Mouse (Mus musculus): ENCODE measurements around the gene Per3. TPM values are rescaled to one million over a fixed set of nuclear protein-coding genes. Genes with fewer than 3 reads are reported as not detected.
A peak's percentile ranks its signal among the peaks of the same experiment; 100 is the strongest.

Per3 gene
- polyA plus RNA-seq (2015; fragmentation: Nextera tagmentation; extraction: Ambion mirVana), result 2.9 and 3.0 TPM in 2 replicates

- Histone ChIP-seq H3K4me3 (replicated peaks) (peak within 1 kb of the TSS; percentile 50), H3K27ac (peak within 1 kb of the TSS; percentile 9; the same call in 1 of the 2 replicates), H3K36me3 (peaks cover 27% of the 10 kb centered on the region), H3K27me3 (peaks cover 17% of the 10 kb centered on the region), H3K9me3 (no peaks in the 10 kb centered on the region), H3K9ac (replicated peaks) (peak within 1 kb of the TSS; percentile 56), H3K4me2 (replicated peaks) (peak within 1 kb of the TSS; percentile 77), H3K4me1 (replicated peaks) (peaks cover 15% of the 10 kb centered on the region)
- WGBS, result under 1% methylated on average over 79 of the region's 79 CpGs
- peak; percentile 98 for ATAC-seq
Observed at GRCm38 (mm10) chr4:151044037-151044943, at the start of gene Per3. Per3 (minus strand) TSS chr4:151044665.

GRCm38 (mm10) chr4:151089270-151089669 is 44.8 kb upstream of the Per3 start, which contains the start of gene Gm13090:
Gm13090 (plus strand) TSS chr4:151089570.
- no peak for ATAC-seq
- Histone ChIP-seq H3K9ac (replicated peaks) (no peak within 1 kb of the TSS), H3K36me3 (peaks cover 57% of the 10 kb centered on the region), H3K4me1 (replicated peaks) (peaks cover 30% of the 10 kb centered on the region), H3K27ac (0 out of 2 replicates have a peak within 1 kb of the TSS, but pooled peaks have one; percentile 7), H3K4me2 (replicated peaks) (no peak within 1 kb of the TSS), H3K27me3 (no peaks in the 10 kb centered on the region), H3K9me3 (no peaks in the 10 kb centered on the region), H3K4me3 (replicated peaks) (no peak within 1 kb of the TSS)
- WGBS, result 91% methylated on average over 7 of the region's 7 CpGs

DNA sequence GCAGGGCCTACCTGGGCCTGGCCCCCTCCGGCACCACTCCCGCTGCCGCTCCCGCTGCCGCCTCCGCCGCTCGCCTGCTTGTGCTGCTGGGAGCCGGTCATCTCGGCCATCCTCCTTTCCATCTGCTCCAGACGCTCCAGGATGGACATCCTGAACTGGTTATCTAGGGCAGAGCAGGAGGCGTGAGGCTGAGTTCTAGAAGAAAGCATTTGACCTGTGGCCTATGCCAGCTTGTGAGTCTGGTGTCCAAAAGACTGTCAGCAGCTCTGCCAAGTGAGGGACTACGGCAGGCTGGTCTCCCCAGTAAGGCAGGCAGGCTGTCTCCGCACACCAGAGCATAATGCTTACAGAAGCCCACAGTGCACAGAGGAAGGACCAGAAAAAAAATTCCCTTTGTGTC is 44.4 kb upstream of the Per3 start:
- Histone ChIP-seq H3K9ac (replicated peaks) (no peak overlapping the region), H3K27ac (no peak overlapping the region), H3K36me3 (peaks cover 57% of the 10 kb centered on the region), H3K4me3 (replicated peaks) (no peak overlapping the region), H3K9me3 (no peaks in the 10 kb centered on the region), H3K4me1 (replicated peaks) (peaks cover 30% of the 10 kb centered on the region), H3K27me3 (no peaks in the 10 kb centered on the region), H3K4me2 (replicated peaks) (no peak overlapping the region)
- 96% methylated on average over 14 of the region's 14 CpGs for WGBS
- no peak for ATAC-seq

- Histone ChIP-seq H3K27me3 (no peaks in the 10 kb centered on the region), H3K9ac (replicated peaks) (no peak overlapping the region), H3K36me3 (peaks cover 67% of the 10 kb centered on the region), H3K4me3 (replicated peaks) (no peak overlapping the region), H3K9me3 (no peaks in the 10 kb centered on the region), H3K4me2 (replicated peaks) (no peak overlapping the region), H3K27ac (no peak overlapping the region), H3K4me1 (replicated peaks) (peaks cover 30% of the 10 kb centered on the region)
- no peak for ATAC-seq
- WGBS, result 97% methylated on average over 1 of the region's 1 CpGs
Observed at GRCm38 (mm10) chr4:151087358-151087757, 42.9 kb upstream of the Per3 start.

DNA sequence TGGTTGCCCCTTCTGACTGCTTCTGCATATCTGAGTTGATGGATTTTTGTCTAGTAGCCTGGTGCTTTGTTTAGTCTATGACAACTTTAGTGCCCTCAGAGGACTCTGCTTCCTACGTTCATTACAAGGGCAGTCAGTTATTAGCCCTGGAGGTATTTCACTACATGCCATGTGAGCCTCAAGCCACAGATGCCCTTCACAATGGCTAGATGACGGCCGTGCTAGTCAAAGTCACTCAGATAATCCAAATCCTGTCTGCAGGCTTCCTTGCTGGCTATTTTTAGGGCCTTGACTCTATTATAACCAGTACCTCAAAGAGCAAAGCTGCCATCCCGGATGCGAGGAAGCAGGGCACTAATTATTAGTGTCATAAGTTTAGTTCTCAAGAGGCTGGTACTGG is 38.6 kb upstream of the Per3 start:
- H3K36me3 ChIP-seq, result peaks cover 97% of the 10 kb centered on the region
- no peak overlapping the region for H3K4me2 ChIP-seq (replicated peaks)
- H3K9ac ChIP-seq (replicated peaks), result no peak overlapping the region
- WGBS, result 74% methylated on average over 5 of the region's 5 CpGs
- ATAC-seq, result no peak
- H3K27me3 ChIP-seq, result no peaks in the 10 kb centered on the region
- no peak overlapping the region for H3K4me3 ChIP-seq (replicated peaks)
- H3K9me3 ChIP-seq, result no peaks in the 10 kb centered on the region
- H3K4me1 ChIP-seq (replicated peaks), result no peaks in the 10 kb centered on the region
- H3K27ac ChIP-seq, result no peak overlapping the region

- no peak for ATAC-seq
- Histone ChIP-seq H3K27me3 (no peaks in the 10 kb centered on the region), H3K4me2 (replicated peaks) (no peak overlapping the region), H3K4me3 (replicated peaks) (no peak overlapping the region), H3K4me1 (replicated peaks) (no peaks in the 10 kb centered on the region), H3K9ac (replicated peaks) (no peak overlapping the region), H3K9me3 (no peaks in the 10 kb centered on the region), H3K36me3 (peaks cover 97% of the 10 kb centered on the region), H3K27ac (no peak overlapping the region)
- 94% methylated on average over 13 of the region's 13 CpGs for WGBS
Observed at GRCm38 (mm10) chr4:151081977-151082376, 37.5 kb upstream of the Per3 start.

GRCm38 (mm10) chr4:151081355-151081754 is 36.9 kb upstream of the Per3 start:
- Histone ChIP-seq H3K4me3 (replicated peaks) (no peak overlapping the region), H3K4me1 (replicated peaks) (no peaks in the 10 kb centered on the region), H3K27me3 (no peaks in the 10 kb centered on the region), H3K36me3 (peaks cover 99% of the 10 kb centered on the region), H3K9ac (replicated peaks) (no peak overlapping the region), H3K27ac (no peak overlapping the region), H3K9me3 (no peaks in the 10 kb centered on the region), H3K4me2 (replicated peaks) (no peak overlapping the region)
- no peak for ATAC-seq
- WGBS, result 92% methylated on average over 2 of the region's 2 CpGs

DNA sequence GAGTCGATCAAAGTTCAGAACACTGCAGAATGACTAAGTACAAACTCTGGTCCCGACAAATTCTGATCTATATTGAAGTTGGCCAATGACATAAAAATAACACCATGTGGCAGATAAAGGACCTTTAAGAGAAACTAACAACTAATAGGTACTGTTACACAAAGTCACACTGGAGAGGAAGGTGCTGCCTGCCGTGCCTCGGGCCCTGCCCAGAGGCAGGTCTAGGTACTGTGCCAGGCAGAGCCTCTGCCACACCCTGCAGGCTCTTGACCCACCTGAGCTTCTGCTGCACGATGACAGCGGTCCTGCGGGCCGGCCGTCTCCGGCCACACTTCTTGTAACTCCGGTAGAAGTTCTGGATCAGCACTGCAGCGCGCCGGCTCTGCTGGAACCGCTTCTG is 30.4 kb upstream of the Per3 start:
- no peak overlapping the region for H3K4me2 ChIP-seq (replicated peaks)
- no peak overlapping the region for H3K27ac ChIP-seq
- H3K27me3 ChIP-seq, result no peaks in the 10 kb centered on the region
- no peak for ATAC-seq
- H3K36me3 ChIP-seq, result peaks cover 98% of the 10 kb centered on the region
- H3K9me3 ChIP-seq, result no peaks in the 10 kb centered on the region
- 96% methylated on average over 15 of the region's 15 CpGs for WGBS
- no peaks in the 10 kb centered on the region for H3K4me1 ChIP-seq (replicated peaks)
- no peak overlapping the region for H3K4me3 ChIP-seq (replicated peaks)
- H3K9ac ChIP-seq (replicated peaks), result no peak overlapping the region

GRCm38 (mm10) chr4:151073108-151073744 is 28.8 kb upstream of the Per3 start:
- Histone ChIP-seq H3K27me3 (no peaks in the 10 kb centered on the region), H3K4me2 (replicated peaks) (no peak overlapping the region), H3K4me1 (replicated peaks) (no peaks in the 10 kb centered on the region), H3K9me3 (no peaks in the 10 kb centered on the region), H3K36me3 (peaks cover 97% of the 10 kb centered on the region), H3K27ac (no peak overlapping the region), H3K9ac (replicated peaks) (no peak overlapping the region), H3K4me3 (replicated peaks) (no peak overlapping the region)
- WGBS, result 57% methylated on average over 13 of the region's 13 CpGs
- peak; percentile 77 for ATAC-seq

DNA sequence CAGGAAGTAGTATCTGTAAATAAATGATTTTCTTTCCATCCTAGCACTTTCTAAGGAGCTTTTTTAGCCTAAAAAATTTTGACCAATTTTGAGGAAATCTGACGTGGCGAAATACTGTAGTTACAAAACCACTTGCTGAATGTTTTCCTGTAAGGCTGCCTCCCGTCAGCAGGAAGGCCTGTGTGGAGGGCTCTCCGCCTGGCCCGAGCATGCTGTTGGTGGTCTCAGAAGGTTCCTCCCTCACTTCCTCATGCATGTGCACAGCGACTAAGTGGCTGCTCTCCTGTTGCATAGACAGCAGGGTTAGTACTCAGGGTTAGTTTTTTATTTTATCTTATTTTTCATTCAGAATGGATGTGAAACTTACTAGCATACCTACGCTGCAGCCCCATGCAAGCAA is 26.5 kb upstream of the Per3 start:
- Histone ChIP-seq H3K4me1 (replicated peaks) (no peaks in the 10 kb centered on the region), H3K27me3 (no peaks in the 10 kb centered on the region), H3K9ac (replicated peaks) (no peak overlapping the region), H3K9me3 (no peaks in the 10 kb centered on the region), H3K4me3 (replicated peaks) (no peak overlapping the region), H3K27ac (no peak overlapping the region), H3K4me2 (replicated peaks) (no peak overlapping the region), H3K36me3 (peaks cover 97% of the 10 kb centered on the region)
- no peak for ATAC-seq
- WGBS, result 87% methylated on average over 7 of the region's 7 CpGs

DNA sequence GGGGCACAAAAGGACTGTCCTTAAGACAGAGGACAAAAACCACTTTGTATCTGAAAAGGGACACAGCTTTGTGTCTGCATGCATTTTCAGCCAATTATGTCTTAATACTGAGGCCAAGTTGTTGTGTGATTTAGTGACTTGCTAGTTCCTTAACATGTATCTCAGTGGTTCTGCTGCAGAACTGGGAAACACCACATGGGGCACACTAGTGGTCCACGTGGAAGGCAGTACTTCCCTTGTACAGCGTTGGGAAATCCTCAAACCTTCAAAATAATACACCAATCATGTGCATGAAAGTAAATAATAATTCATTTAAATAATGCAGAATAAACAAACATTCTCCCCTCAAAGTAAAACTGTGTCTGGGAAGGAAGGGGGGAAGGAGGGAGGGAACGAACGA is 24.3 kb upstream of the Per3 start:
- H3K4me2 ChIP-seq (replicated peaks), result no peak overlapping the region
- H3K27me3 ChIP-seq, result no peaks in the 10 kb centered on the region
- H3K27ac ChIP-seq, result no peak overlapping the region
- H3K4me1 ChIP-seq (replicated peaks), result no peaks in the 10 kb centered on the region
- no peaks in the 10 kb centered on the region for H3K9me3 ChIP-seq
- peaks cover 83% of the 10 kb centered on the region for H3K36me3 ChIP-seq
- no peak overlapping the region for H3K9ac ChIP-seq (replicated peaks)
- no peak for ATAC-seq
- no peak overlapping the region for H3K4me3 ChIP-seq (replicated peaks)
- 81% methylated on average over 4 of the region's 4 CpGs for WGBS

DNA sequence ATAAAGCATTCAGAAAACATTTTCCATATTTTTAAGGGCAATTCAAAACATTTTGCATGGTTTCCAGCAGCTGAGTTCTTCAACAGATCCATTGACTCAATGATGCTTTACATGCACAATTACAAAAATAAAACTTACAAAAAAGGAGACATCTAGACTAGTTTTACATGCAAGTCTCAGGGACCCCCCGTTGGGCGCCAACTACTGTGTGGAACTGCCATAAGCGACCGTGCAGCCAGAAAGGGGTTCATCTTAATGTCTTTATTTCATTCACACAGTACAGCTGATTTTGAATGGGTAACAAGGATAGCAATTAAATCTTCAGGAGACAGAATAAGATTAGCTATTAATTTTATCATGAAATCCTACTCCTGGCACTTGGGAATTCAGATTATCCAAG is 15.1 kb upstream of the Per3 start:
- Histone ChIP-seq H3K27me3 (no peaks in the 10 kb centered on the region), H3K27ac (no peak overlapping the region), H3K9ac (replicated peaks) (no peak overlapping the region), H3K4me2 (replicated peaks) (no peak overlapping the region), H3K4me3 (replicated peaks) (no peak overlapping the region), H3K9me3 (no peaks in the 10 kb centered on the region), H3K36me3 (peaks cover 43% of the 10 kb centered on the region), H3K4me1 (replicated peaks) (peaks cover 22% of the 10 kb centered on the region)
- ATAC-seq, result no peak
- 92% methylated on average over 4 of the region's 4 CpGs for WGBS

All from midbrain, embryonic 13.5 days (tissue).